Comparison of ENCODE assay signal across 9 mouse cellular contexts in the genomic region with DNA sequence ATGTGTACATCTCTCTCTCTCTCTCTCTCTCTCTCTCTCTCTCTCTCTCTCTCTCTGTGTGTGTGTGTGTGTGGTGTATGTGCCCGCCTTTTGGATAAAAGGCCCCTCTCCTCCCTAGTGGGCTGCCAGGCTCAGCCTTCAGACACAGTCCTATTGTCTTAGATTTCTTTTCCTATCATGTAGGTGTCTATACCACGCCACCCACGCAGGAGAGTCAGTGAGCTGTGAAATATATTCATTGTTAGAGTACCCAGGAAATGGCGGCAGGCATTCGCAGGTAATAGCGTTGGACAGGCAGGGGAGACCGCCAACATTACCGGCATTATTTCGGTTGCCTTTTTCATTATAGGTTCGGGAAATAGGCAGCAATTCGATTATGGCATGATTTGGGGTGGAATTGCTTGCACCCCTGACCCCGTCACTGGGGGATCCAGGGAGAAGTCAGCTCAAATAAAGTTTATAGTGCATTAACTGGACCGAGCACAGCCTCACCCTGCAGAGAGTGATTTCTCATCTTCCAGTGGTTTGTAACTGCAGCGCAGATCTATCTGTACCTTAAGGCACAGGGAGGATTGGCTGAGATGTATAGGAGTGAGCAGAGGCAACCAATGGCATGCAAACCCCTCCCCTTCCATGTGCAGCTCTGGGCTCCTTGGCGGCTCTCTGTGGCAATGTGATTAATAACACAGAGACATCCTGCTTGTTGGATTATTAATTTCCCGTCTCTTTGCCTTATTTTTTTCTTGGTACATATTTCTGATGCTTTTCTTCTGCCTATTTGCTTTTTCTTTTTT.
DNase-seq lines count a peak whose midpoint lies in the region; ATAC-seq and TF ChIP-seq lines count a peak whose summit lies in the region.
"Had no signal": no experiment of that assay in that cellular context is flagged by ENCODE, and none has a peak within 500 bp of the region (broad histone marks: within the 10 kb centered on the region; RNA-seq: fewer than 3 reads in every experiment).

No protein-coding gene starts in this region.

- peak overlapping the region; percentile 39 for H3K4me2 ChIP-seq in midbrain, embryonic 15.5 days

- H3K27ac ChIP-seq in kidney, adult 2 months (ENCODE audit: insufficient read depth, low read depth, low read length): peak overlapping the region; percentile 73; the same call in 1 of the 2 replicates
- H3K27ac ChIP-seq in midbrain, embryonic 15.5 days: peak overlapping the region; percentile 56

- intact Hi-C loops in heart, postnatal 10 days (cut with DNase I): loop anchor here (10.0 kb wide), 1 partner anchor 1185 kb away; no protein-coding TSS in a partner anchor

- H3K9me3 ChIP-seq in midbrain, embryonic 15.5 days: no peaks in the 10 kb centered on the region

- no peaks in the 10 kb centered on the region for H3K27me3 ChIP-seq in kidney, adult 2 months (replicated peaks; ENCODE audit: control insufficient read depth, insufficient read depth, low read length)
- H3K27me3 ChIP-seq in midbrain, embryonic 15.5 days (replicated peaks): no peaks in the 10 kb centered on the region

- no peak for TF ChIP-seq CTCF in kidney, adult 2 months (conservative IDR thresholded peaks at IDR 0.05; ENCODE audit: insufficient read depth, insufficient read length, low read depth, low read length)

- no peak overlapping the region for H3K9ac ChIP-seq in midbrain, embryonic 15.5 days

- H3K4me3 ChIP-seq in kidney, adult 2 months (ENCODE audit: insufficient read depth, low read depth, low read length): peak overlapping the region; percentile 41
- H3K4me3 ChIP-seq in midbrain, embryonic 15.5 days: peak overlapping the region; percentile 12; the same call in 1 of the 2 replicates

- no peak for DNase-seq in cerebellum, postnatal 4 days (ENCODE audit: low spot score in 2 of 2)
- DNase-seq in embryo, embryonic 9.5 days (ENCODE audit: extremely low spot score): peak; percentile 27
- peak; percentile 22 for DNase-seq in kidney, adult 2 months
- no peak for DNase-seq in left cerebral cortex, adult 11 months (ENCODE audit: low spot score)
- no peak for DNase-seq in heart, postnatal 10 days
- DNase-seq in layer of hippocampus, postnatal 25 days (ENCODE audit: extremely low spot score in 1 of 2, low spot score in 1 of 2): no peak

- no peak for TF ChIP-seq POLR2A in kidney, adult 2 months (IDR thresholded peaks at IDR 0.05; ENCODE audit: low read depth, low read length)

- peaks cover 9% of the 10 kb centered on the region; the same call in 1 of the 2 replicates for H3K4me1 ChIP-seq in kidney, adult 2 months (ENCODE audit: control insufficient read depth, insufficient read depth, low read length)
- peaks cover 57% of the 10 kb centered on the region for H3K4me1 ChIP-seq in midbrain, embryonic 15.5 days

- 0 out of 2 replicates have a peak, but pooled peaks have one; percentile 45 for ATAC-seq in cerebellum, adult (ENCODE audit: insufficient number of reproducible peaks, low FRiP score, low TSS enrichment)
- ATAC-seq in midbrain, embryonic 15.5 days (replicated peaks): peak; percentile 90
- ATAC-seq: activated CD4-positive, CD25-positive, alpha-beta regulatory T cell, adult 4 months had no signal

- H3K36me3 ChIP-seq in kidney, adult 2 months (ENCODE audit: control insufficient read depth, insufficient read depth, low read length): no peaks in the 10 kb centered on the region
- no peaks in the 10 kb centered on the region for H3K36me3 ChIP-seq in midbrain, embryonic 15.5 days (replicated peaks)

- 41% methylated on average over 16 of the region's 16 CpGs for WGBS in kidney, adult 2 months
- 53% methylated on average over 16 of the region's 16 CpGs for WGBS in midbrain, embryonic 15.5 days

Comparison
In these comparisons a context has a peak if more than half of its experiments do, and no peak if none do; other contexts are left out.
1. DNase-seq: peak in embryo, embryonic 9.5 days (single experiment) and kidney, adult 2 months (single experiment); none in cerebellum, postnatal 4 days (0 of 2), left cerebral cortex, adult 11 months (single experiment), heart, postnatal 10 days (0 of 2) and layer of hippocampus, postnatal 25 days (0 of 2).